Mouse (Mus musculus) heart, postnatal 14 days (tissue): ENCODE results near the gene Ptpre. TPM values are rescaled to one million over a fixed set of nuclear protein-coding genes. Genes with fewer than 3 reads are reported as not detected.

Source experiments
- DNase-seq, 2 experiments: peaks; one replicate each; pipeline ENCODE4 v3.0.0; 2021 to 2022
- intact Hi-C: fragments of 180-260 bp; cut with DNase I; formaldehyde crosslinking; loops from one replicate; pipeline ENCODE4 v1.15.1; 2025
- total RNA-seq, 2 experiments: library from RNA; stranded (reverse); gene quantifications; 2 replicates each; pipeline ENCODE4 v1.2.3; 2021

The Ptpre gene
- total RNA-seq, 2 experiments from 2014 or later: 4.1 to 4.4 TPM

GRCm38 (mm10) chr7:135528515-135528914 is 8.8 kb upstream of the Ptpre start, which contains the start of gene Clrn3:
Clrn3 (minus strand) TSS chr7:135528654.
- DNase-seq: no peak
- intact Hi-C loops: no loop called here

GRCm38 (mm10) chr7:135529068-135529467 is 8.2 kb upstream of the Ptpre start:
- DNase-seq: no peak
- intact Hi-C loops: no loop called here

- no peak for DNase-seq
- intact Hi-C loops: loop anchor here (5.0 kb wide), 1 partner anchor 203 kb away; no protein-coding TSS in a partner anchor
Measured at GRCm38 (mm10) chr7:135534548-135535189, 2.6 kb upstream of the Ptpre start.

GRCm38 (mm10) chr7:135535908-135536307 is 1.4 kb upstream of the Ptpre start:
- intact Hi-C loops: loop anchor here (2.0 to 5.0 kb wide), 2 partner anchors 81 to 201 kb away; no protein-coding TSS in a partner anchor
- no peak for DNase-seq

- intact Hi-C loops: loop anchor here (1.0 to 5.0 kb wide), 5 partner anchors 79 to 199 kb away; no protein-coding TSS in a partner anchor
- peak; percentile 20 to 40 for DNase-seq
Measured at GRCm38 (mm10) chr7:135537948-135538741, 864 bp downstream of the Ptpre start.

- no peak for DNase-seq
- intact Hi-C loops: loop anchor here (5.0 kb wide), 1 partner anchor 198 kb away; no protein-coding TSS in a partner anchor
Measured at GRCm38 (mm10) chr7:135539429-135539828, 2.1 kb downstream of the Ptpre start.

- DNase-seq: no peak
- intact Hi-C loops: no loop called here
Measured at GRCm38 (mm10) chr7:135542235-135542634, 5.0 kb downstream of the Ptpre start.

- no peak for DNase-seq
- intact Hi-C loops: no loop called here
Measured at GRCm38 (mm10) chr7:135543033-135543432, 5.8 kb downstream of the Ptpre start.

GRCm38 (mm10) chr7:135544321-135544720 is 7.0 kb downstream of the Ptpre start:
- DNase-seq: no peak
- intact Hi-C loops: no loop called here

- no peak for DNase-seq
- intact Hi-C loops: no loop called here
Measured at GRCm38 (mm10) chr7:135545957-135546356, 8.7 kb downstream of the Ptpre start.

- DNase-seq: no peak
- intact Hi-C loops: no loop called here
Measured at GRCm38 (mm10) chr7:135546530-135546929, 9.2 kb downstream of the Ptpre start.

- intact Hi-C loops: no loop called here
Measured at GRCm38 (mm10) chr7:135548434-135548833, 11.2 kb downstream of the Ptpre start.

GRCm38 (mm10) chr7:135551547-135551946 is 14.3 kb downstream of the Ptpre start:
- intact Hi-C loops: no loop called here
- peak; percentile 40 to 65 for DNase-seq

More at GRCm38 (mm10) chr7:135548434-135548833, 11.2 kb downstream of the Ptpre start:
- DNase-seq: no peak

GRCm38 (mm10) chr7:135553550-135553949 is 16.3 kb downstream of the Ptpre start:
- intact Hi-C loops: no loop called here
- no peak for DNase-seq

GRCm38 (mm10) chr7:135556663-135557402 is 19.6 kb downstream of the Ptpre start:
- intact Hi-C loops: no loop called here
- no peak for DNase-seq

- intact Hi-C loops: no loop called here
- DNase-seq: no peak
Measured at GRCm38 (mm10) chr7:135560280-135560679, 23.0 kb downstream of the Ptpre start.

- intact Hi-C loops: no loop called here
Measured at GRCm38 (mm10) chr7:135564022-135564421, 26.7 kb downstream of the Ptpre start.

GRCm38 (mm10) chr7:135566013-135566412 is 28.7 kb downstream of the Ptpre start:
- DNase-seq: no peak
- intact Hi-C loops: no loop called here

More at GRCm38 (mm10) chr7:135564022-135564421, 26.7 kb downstream of the Ptpre start:
- no peak for DNase-seq

- intact Hi-C loops: no loop called here
- DNase-seq: no peak
Measured at GRCm38 (mm10) chr7:135567582-135567981, 30.3 kb downstream of the Ptpre start.

GRCm38 (mm10) chr7:135568550-135568949 is 31.3 kb downstream of the Ptpre start:
- no peak for DNase-seq
- intact Hi-C loops: no loop called here

- DNase-seq: peak in 1 of 2 experiments; percentile 27
- intact Hi-C loops: no loop called here
Measured at GRCm38 (mm10) chr7:135571392-135571791, 34.1 kb downstream of the Ptpre start.
